Mouse (Mus musculus) stomach, embryonic 14.5 days (tissue): ENCODE measurements at regions not wholly inside any gene's neighbourhood (a gene's known extent, or its start where the extent isn't known, plus 50 kb on each side); places are given as distances from the start of the nearest gene placed in this dataset.

Experiments used
- ATAC-seq: fragments of 200-750 bp; cut with Nextera tagmentation; 2 replicates; pipeline ENCODE4 v1.8.0; 2017; ENCODE audit warnings: low read depth, moderate TSS enrichment; ENCODE audit not compliant: insufficient number of reproducible peaks, insufficient read depth, low FRiP score
- H3K27ac ChIP-seq: fragments of 300-500 bp; sonication (generic); 2 replicates; pipeline ENCODE4 v1.5.1; 2014; ENCODE audit warnings: mild to moderate bottlenecking, low read length, moderate library complexity, mixed read lengths
- H3K27me3 ChIP-seq: fragments of 300-500 bp; sonication (generic); 2 replicates; pipeline ENCODE4 v1.6.1; 2014; ENCODE audit warnings: low read length, control low read depth, mixed read lengths; ENCODE audit not compliant: control insufficient read depth, insufficient read depth
- H3K36me3 ChIP-seq: fragments of 300-500 bp; sonication (generic); 2 replicates; pipeline ENCODE4 v1.6.1; 2014; ENCODE audit warnings: mild to moderate bottlenecking, control low read depth, low read length, moderate library complexity, mixed read lengths; ENCODE audit not compliant: control insufficient read depth, insufficient read depth
- H3K4me1 ChIP-seq: fragments of 300-500 bp; sonication (generic); 2 replicates; pipeline ENCODE4 v1.6.1; 2014; ENCODE audit warnings: low read length, control low read depth, mixed read lengths; ENCODE audit not compliant: control insufficient read depth, insufficient read depth
- H3K4me2 ChIP-seq: fragments of 300-500 bp; sonication (generic); replicated peaks from 2 replicates; pipeline ENCODE4 v1.6.1; 2014; ENCODE audit warnings: low read depth, low read length, control low read depth
- H3K4me3 ChIP-seq: fragments of 300-500 bp; sonication (generic); 2 replicates; pipeline ENCODE4 v1.5.1; 2014; ENCODE audit warnings: low read depth, low read length, control low read depth
- H3K9ac ChIP-seq: fragments of 300-500 bp; sonication (generic); replicated peaks from 2 replicates; pipeline ENCODE4 v1.6.1; 2014; ENCODE audit warnings: low read depth, mild to moderate bottlenecking, control low read depth, low read length, moderate library complexity, mixed read lengths
- H3K9me3 ChIP-seq: fragments of 300-500 bp; sonication (generic); 2 replicates; pipeline ENCODE4 v1.6.1; 2016; ENCODE audit warnings: low read depth, low read length, control low read depth; ENCODE audit not compliant: control insufficient read depth
- WGBS: fragments of 180-500 bp; shearing (Covaris S2); extraction: QIAGEN DNeasy Blood & Tissue Kit; methylation state at CpG from one replicate; pipeline ENCODE4 v1.1.7; 2014; 5-methylcytosine and 5-hydroxymethylcytosine counted together

GRCm38 (mm10) chr14:94129421-94129820 lies 238.9 kb upstream of the Pcdh9 start:
- Histone ChIP-seq H3K27ac (no peak overlapping the region), H3K4me1 (no peaks in the 10 kb centered on the region), H3K27me3 (no peaks in the 10 kb centered on the region), H3K9ac (no peak overlapping the region), H3K9me3 (no peaks in the 10 kb centered on the region), H3K4me3 (no peak overlapping the region), H3K36me3 (no peaks in the 10 kb centered on the region), H3K4me2 (no peak overlapping the region)
- no peak for ATAC-seq
- WGBS, result 75% methylated on average over 3 of the region's 3 CpGs

GRCm38 (mm10) chr14:94123575-94123974 lies 233.1 kb upstream of the Pcdh9 start:
- no peaks in the 10 kb centered on the region for H3K9me3 ChIP-seq

GRCm38 (mm10) chr14:94098856-94099255 lies 208.4 kb upstream of the Pcdh9 start:
- Histone ChIP-seq H3K36me3 (no peaks in the 10 kb centered on the region), H3K27me3 (no peaks in the 10 kb centered on the region), H3K4me2 (no peak overlapping the region), H3K4me1 (no peaks in the 10 kb centered on the region), H3K4me3 (no peak overlapping the region), H3K27ac (no peak overlapping the region), H3K9ac (no peak overlapping the region), H3K9me3 (no peaks in the 10 kb centered on the region)
- WGBS, result 65% methylated on average over 2 of the region's 2 CpGs
- ATAC-seq, result no peak

More at GRCm38 (mm10) chr14:94123575-94123974, 233.1 kb upstream of the Pcdh9 start:
- Histone ChIP-seq H3K4me3 (no peak overlapping the region), H3K27ac (no peak overlapping the region), H3K9ac (no peak overlapping the region), H3K4me1 (no peaks in the 10 kb centered on the region), H3K4me2 (no peak overlapping the region), H3K27me3 (no peaks in the 10 kb centered on the region), H3K36me3 (no peaks in the 10 kb centered on the region)
- ATAC-seq, result no peak
- 24% methylated on average over 3 of the region's 3 CpGs for WGBS

- Histone ChIP-seq H3K4me2 (no peak overlapping the region), H3K4me3 (no peak overlapping the region), H3K9ac (no peak overlapping the region), H3K27me3 (no peaks in the 10 kb centered on the region), H3K4me1 (no peaks in the 10 kb centered on the region), H3K27ac (no peak overlapping the region), H3K36me3 (no peaks in the 10 kb centered on the region), H3K9me3 (no peaks in the 10 kb centered on the region)
- ATAC-seq, result 0 out of 2 replicates have a peak, but pooled peaks have one; percentile 33
Observed at GRCm38 (mm10) chr14:94093989-94094388, 203.5 kb upstream of the Pcdh9 start.
